Mouse (Mus musculus) lung, postnatal 10 days (tissue): ENCODE results near the gene Olfr49.
"Not testable (repeated sequence)": the region's sequence is repeated elsewhere in the genome, so short reads cannot be mapped to it uniquely, and the experiment has no call there.

Experiments
- DNase-seq: peaks from one replicate; pipeline ENCODE4 v3.0.0; 2021

The Olfr49 gene

GRCm38 (mm10) chr14:54230638-54231150 is 54.0 kb downstream of the Olfr49 start:
- DNase-seq, result no peak

- DNase-seq, result not testable (repeated sequence)
Measured at GRCm38 (mm10) chr14:54229849-54230248, 54.9 kb downstream of the Olfr49 start.

- no peak for DNase-seq
Measured at GRCm38 (mm10) chr14:54228933-54229713, 55.6 kb downstream of the Olfr49 start.

GRCm38 (mm10) chr14:54228501-54228900 is 56.2 kb downstream of the Olfr49 start:
- DNase-seq, result no peak
